Mouse (Mus musculus) embryonic fibroblast, embryonic 13.5 days (primary cell): Measurements from ENCODE around the gene Hcn1. TPM values are rescaled to one million over a fixed set of nuclear protein-coding genes. Genes with fewer than 3 reads are reported as not detected.
"Not testable (repeated sequence)": the region's sequence is repeated elsewhere in the genome, so short reads cannot be mapped to it uniquely, and the experiment has no call there.

Source experiments
- H3K27ac ChIP-seq: 2 replicates; pipeline ENCODE4 v1.5.1; 2012; ENCODE audit warnings: low read length, control low read depth, inconsistent platforms; ENCODE audit not compliant: insufficient read depth
- H3K4me1 ChIP-seq: 2 replicates; pipeline ENCODE4 v1.6.1; 2011; ENCODE audit warnings: low read length; ENCODE audit not compliant: control insufficient read depth, insufficient read depth
- H3K4me3 ChIP-seq: 2 replicates; pipeline ENCODE4 v1.5.1; 2011; ENCODE audit warnings: mild to moderate bottlenecking, control low read depth, low read length; ENCODE audit not compliant: insufficient read depth
- CTCF ChIP-seq: IDR thresholded peaks from 2 replicates; pipeline ENCODE4 v1.5.1; 2011; ENCODE audit warnings: mild to moderate bottlenecking, control low read depth, low read length, moderate library complexity, borderline replicate concordance; ENCODE audit not compliant: insufficient read depth
- POLR2A ChIP-seq: IDR thresholded peaks from 2 replicates; pipeline ENCODE4 v1.6.1; 2011; ENCODE audit warnings: low read depth, mild to moderate bottlenecking, control low read depth, low read length, moderate library complexity
- polyA plus RNA-seq: library from polyadenylated mRNA; stranded (reverse); fragments of >200 nt; gene quantifications from 2 replicates; pipeline ENCODE4 v1.2.4, GENCODE M21; 2011; ENCODE audit warnings: low read depth; ENCODE audit not compliant: missing spikeins, insufficient read length

The Hcn1 gene
- polyA plus RNA-seq, 1 experiment: 1.6 TPM

DNA sequence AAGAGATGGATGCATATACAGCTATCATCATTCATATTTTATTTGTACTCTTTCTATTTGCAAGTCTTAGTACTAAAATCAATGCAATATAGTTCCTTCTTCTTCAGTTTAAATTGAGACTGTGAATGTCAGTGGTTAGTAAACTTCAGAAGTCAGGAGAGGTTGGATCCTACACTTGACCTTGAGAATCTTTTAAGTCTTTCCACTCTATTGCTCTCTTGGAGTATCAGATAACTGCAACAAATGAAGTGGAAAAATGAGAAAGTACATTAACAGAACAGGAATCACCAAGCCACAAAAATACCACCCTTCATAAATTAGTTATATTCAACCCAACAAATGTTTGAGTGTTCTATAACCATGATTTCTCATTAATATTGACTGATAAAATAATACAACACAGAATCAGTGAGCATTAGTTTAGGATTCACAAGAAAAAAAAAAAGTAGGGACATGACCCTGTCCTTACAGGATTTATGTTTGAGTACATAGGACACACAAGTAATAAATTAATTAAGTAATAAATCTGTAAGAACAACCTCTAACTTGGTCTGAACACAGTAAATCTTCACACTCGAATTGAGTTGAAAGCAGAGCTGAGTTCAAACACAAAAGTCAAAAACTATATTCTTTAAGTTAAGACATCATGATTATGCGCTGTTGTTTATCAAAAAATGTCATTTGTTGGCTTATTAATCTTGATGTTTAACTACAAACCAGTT, 397.8 kb downstream of the Hcn1 start:
- Histone ChIP-seq H3K4me3 (no peak overlapping the region), H3K27ac (no peak overlapping the region), H3K4me1 (no peaks in the 10 kb centered on the region)
- TF ChIP-seq CTCF: no peak
- TF ChIP-seq POLR2A: no peak

GRCm38 (mm10) chr13:118000538-118000937, 398.4 kb downstream of the Hcn1 start:
- TF ChIP-seq CTCF (no peak), POLR2A (no peak)
- H3K27ac ChIP-seq: no peak overlapping the region
- no peak overlapping the region for H3K4me3 ChIP-seq
- no peaks in the 10 kb centered on the region for H3K4me1 ChIP-seq

DNA sequence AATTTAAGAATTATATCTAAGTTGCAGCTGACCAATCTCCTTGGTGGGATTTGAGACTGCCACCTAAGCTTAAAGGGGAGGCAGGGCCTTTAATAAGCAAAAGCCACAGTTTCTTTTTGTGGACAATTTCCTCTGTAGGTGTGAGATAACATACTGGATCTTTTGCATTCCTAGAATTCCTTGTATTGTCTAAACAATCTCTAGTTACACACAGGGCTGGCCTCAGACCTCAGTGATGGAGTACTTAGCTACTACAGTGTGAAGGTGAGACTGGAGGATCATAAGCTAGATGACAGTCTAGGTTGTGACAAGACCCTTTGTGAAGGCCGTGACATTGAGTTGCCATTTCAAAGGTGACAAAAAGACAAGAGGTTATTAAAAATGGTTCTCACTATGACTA, 419.1 kb downstream of the Hcn1 start:
- TF ChIP-seq POLR2A: no peak
- TF ChIP-seq CTCF: no peak

DNA sequence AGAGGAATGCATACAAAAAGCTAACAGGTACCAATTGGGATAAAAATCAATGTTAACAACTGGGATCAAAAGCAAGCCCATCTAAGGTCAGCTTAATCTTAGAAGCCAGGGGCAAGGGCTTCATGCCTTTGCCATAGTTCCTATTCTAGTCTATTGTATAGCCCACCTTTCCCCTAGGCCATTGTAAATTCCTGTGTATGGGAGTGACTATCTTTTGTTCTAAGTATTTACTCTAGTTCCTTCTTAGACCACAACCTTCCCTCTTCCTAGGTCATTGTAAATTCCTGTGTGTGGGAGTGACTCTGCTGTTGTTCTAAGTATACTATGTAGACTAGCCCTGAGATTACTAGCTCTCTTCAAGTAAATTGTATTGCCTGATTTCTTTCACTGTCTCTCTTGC, 420.8 kb downstream of the Hcn1 start:
- H3K4me3 ChIP-seq, H3K27ac ChIP-seq, H3K4me1 ChIP-seq: not testable (repeated sequence)

More for the DNA sequence above, 419.1 kb downstream of the Hcn1 start:
- no peaks in the 10 kb centered on the region for H3K4me1 ChIP-seq
- no peak overlapping the region for H3K27ac ChIP-seq
- H3K4me3 ChIP-seq: no peak overlapping the region

DNA sequence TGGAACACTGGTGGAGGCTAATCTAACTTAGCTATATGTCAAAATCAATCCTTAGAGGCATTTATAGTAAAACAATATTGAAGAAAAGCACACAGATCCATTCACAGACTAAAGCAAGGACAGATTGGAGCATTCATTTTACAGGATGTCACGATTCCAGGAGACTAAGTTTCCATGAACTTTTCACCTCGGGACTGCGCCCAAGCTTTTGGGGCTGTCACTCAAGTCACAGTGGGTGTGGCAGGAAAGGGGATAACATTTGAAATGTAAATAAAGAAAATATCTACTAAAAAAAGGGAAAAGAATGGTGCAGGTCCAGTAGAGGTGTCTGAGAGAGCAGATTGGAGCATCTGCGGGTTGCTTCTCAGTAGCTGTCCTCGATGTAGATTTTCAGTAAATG, 421.3 kb downstream of the Hcn1 start:
- H3K4me3 ChIP-seq: no peak overlapping the region
- no peaks in the 10 kb centered on the region for H3K4me1 ChIP-seq
- no peak for TF ChIP-seq CTCF
- TF ChIP-seq POLR2A: no peak
- H3K27ac ChIP-seq: no peak overlapping the region

- TF ChIP-seq POLR2A (no peak), CTCF (no peak)
- Histone ChIP-seq H3K27ac (no peak overlapping the region), H3K4me1 (no peaks in the 10 kb centered on the region), H3K4me3 (no peak overlapping the region)
Measured at GRCm38 (mm10) chr13:118026510-118026909, 424.4 kb downstream of the Hcn1 start.

- no peaks in the 10 kb centered on the region for H3K4me1 ChIP-seq
- TF ChIP-seq CTCF: no peak
- TF ChIP-seq POLR2A: no peak
- no peak overlapping the region for H3K4me3 ChIP-seq
- H3K27ac ChIP-seq: no peak overlapping the region
Measured at GRCm38 (mm10) chr13:118027868-118028267, 425.7 kb downstream of the Hcn1 start.

DNA sequence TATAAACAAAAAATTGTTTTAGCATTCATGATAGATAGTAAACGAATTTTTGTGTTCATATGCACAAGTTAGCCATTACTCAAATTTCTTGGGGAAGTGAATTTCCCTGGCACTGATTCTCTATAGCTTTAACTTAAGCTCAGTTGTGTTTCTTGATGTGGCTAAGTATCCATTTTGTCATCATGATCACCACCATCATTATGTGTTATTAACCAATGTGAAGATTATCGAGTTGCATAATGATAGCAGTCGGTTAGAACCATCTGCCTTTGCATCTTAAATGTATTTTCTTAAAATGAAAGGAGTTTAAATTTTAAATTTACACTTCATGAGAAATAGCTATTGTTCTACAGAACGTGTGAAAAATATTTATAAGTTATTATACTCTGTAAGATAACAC, 426.5 kb downstream of the Hcn1 start:
- TF ChIP-seq POLR2A: no peak
- no peak for TF ChIP-seq CTCF
- Histone ChIP-seq H3K4me1 (no peaks in the 10 kb centered on the region), H3K4me3 (no peak overlapping the region), H3K27ac (no peak overlapping the region)

DNA sequence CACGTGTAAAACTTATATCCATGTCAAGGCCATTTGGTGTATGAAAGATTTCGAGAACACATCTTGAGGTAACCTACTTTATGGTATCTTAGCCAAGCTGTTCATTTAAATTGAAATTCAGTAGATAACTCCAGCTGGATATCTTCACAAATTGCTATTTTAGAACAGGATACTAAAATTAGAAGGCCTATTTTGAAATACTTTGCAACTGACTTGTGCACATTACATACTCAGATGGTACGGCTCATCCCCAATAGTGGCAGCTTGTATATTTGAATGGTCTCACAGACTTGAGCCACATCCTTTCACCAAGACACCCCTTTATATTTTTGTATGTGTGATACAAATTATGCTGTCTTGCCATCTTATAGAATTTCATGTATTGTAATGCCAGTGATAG, 427.5 kb downstream of the Hcn1 start:
- no peaks in the 10 kb centered on the region for H3K4me1 ChIP-seq
- TF ChIP-seq CTCF: no peak
- no peak for TF ChIP-seq POLR2A
- no peak overlapping the region for H3K27ac ChIP-seq

DNA sequence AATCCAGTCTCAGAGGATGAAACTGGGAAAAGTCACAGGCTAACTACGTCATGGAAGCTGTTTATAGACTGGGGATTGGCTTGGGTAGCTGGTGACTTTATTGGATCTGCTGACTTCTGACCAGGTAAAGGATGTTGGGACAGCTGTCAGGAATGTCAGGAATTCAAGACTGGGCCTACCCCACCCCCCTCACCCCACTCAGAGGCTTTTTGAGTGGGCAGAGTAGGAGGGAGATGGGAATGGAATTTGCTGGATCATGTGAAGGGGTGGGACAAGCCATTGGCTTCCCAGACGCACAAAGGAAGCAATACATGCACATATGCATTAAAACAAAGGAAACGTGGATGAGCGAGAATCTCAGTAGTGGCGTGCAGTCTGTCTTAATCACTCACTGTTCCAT, 433.5 kb downstream of the Hcn1 start:
- no peak overlapping the region for H3K27ac ChIP-seq
- no peak overlapping the region for H3K4me3 ChIP-seq
- TF ChIP-seq CTCF: no peak
- TF ChIP-seq POLR2A: no peak
- no peaks in the 10 kb centered on the region for H3K4me1 ChIP-seq

More for the DNA sequence above, 427.5 kb downstream of the Hcn1 start:
- H3K4me3 ChIP-seq: no peak overlapping the region
